Mouse (Mus musculus): ENCODE results near the gene Robo4. TPM values are rescaled to one million over a fixed set of nuclear protein-coding genes. Genes with fewer than 3 reads are reported as not detected.

Robo4 gene
- polyA plus RNA-seq, 1 experiment from 2014 or later = 18.9 TPM

- Histone ChIP-seq H3K4me2 (replicated peaks; ENCODE audit: low read depth, low read length) (no peak overlapping the region), H3K27me3 (replicated peaks; ENCODE audit: insufficient read depth, low read length) (no peaks in the 10 kb centered on the region), H3K27ac (ENCODE audit: low read length) (no peak overlapping the region), H3K9me3 (ENCODE audit: low read length) (no peaks in the 10 kb centered on the region), H3K36me3 (ENCODE audit: insufficient read depth, low read length) (no peaks in the 10 kb centered on the region), H3K9ac (replicated peaks; ENCODE audit: low read depth) (no peak overlapping the region), H3K4me1 (ENCODE audit: insufficient read depth, low read depth, low read length) (no peaks in the 10 kb centered on the region), H3K4me3 (ENCODE audit: low read depth, low read length) (no peak overlapping the region)
- no peak for DNase-seq (ENCODE audit: low spot score)
- ATAC-seq = peak; percentile 26; the same call in 1 of the 2 replicates
- TF ChIP-seq CTCF (IDR thresholded peaks at IDR 0.05) = no peak
- 33% methylated on average over 8 of the region's 8 CpGs for WGBS
Observed at GRCm38 (mm10) chr9:37393482-37394131, 8.1 kb upstream of the Robo4 start.

GRCm38 (mm10) chr9:37400585-37400984 is 1.1 kb upstream of the Robo4 start:
- 67% methylated on average over 2 of the region's 2 CpGs for WGBS
- ATAC-seq (peak; percentile 81), DNase-seq (ENCODE audit: low spot score) (peak; percentile 65)

GRCm38 (mm10) chr9:37402501-37402900 is 804 bp downstream of the Robo4 start:
- Histone ChIP-seq H3K9ac (replicated peaks; ENCODE audit: low read depth) (peak overlapping the region; percentile 46), H3K27ac (ENCODE audit: low read length) (peak overlapping the region; percentile 83), H3K4me3 (ENCODE audit: low read depth, low read length) (peak overlapping the region; percentile 42), H3K4me2 (replicated peaks; ENCODE audit: low read depth, low read length) (peak overlapping the region; percentile 48), H3K36me3 (ENCODE audit: insufficient read depth, low read length) (no peaks in the 10 kb centered on the region), H3K27me3 (replicated peaks; ENCODE audit: insufficient read depth, low read length) (no peaks in the 10 kb centered on the region), H3K9me3 (ENCODE audit: low read length) (no peaks in the 10 kb centered on the region), H3K4me1 (ENCODE audit: insufficient read depth, low read depth, low read length) (no peaks in the 10 kb centered on the region)
- DNase-seq (ENCODE audit: low spot score) = no peak
- 76% methylated on average over 7 of the region's 7 CpGs for WGBS
- ATAC-seq = no peak
- TF ChIP-seq EP300 (IDR thresholded peaks at IDR 0.05) (no peak), CTCF (IDR thresholded peaks at IDR 0.05) (no peak)

More at GRCm38 (mm10) chr9:37400585-37400984, 1.1 kb upstream of the Robo4 start:
- H3K9me3 ChIP-seq (ENCODE audit: low read length) = no peaks in the 10 kb centered on the region
- no peak overlapping the region for H3K9ac ChIP-seq (replicated peaks; ENCODE audit: low read depth)
- no peaks in the 10 kb centered on the region for H3K4me1 ChIP-seq (ENCODE audit: insufficient read depth, low read depth, low read length)
- TF ChIP-seq CTCF (IDR thresholded peaks at IDR 0.05) = no peak
- peak; percentile 69; the same call in 1 of the 2 replicates for TF ChIP-seq EP300 (IDR thresholded peaks at IDR 0.05)
- H3K27me3 ChIP-seq (replicated peaks; ENCODE audit: insufficient read depth, low read length) = no peaks in the 10 kb centered on the region
- H3K4me2 ChIP-seq (replicated peaks; ENCODE audit: low read depth, low read length) = no peak overlapping the region
- H3K27ac ChIP-seq (ENCODE audit: low read length) = peak overlapping the region; percentile 43
- no peak overlapping the region for H3K4me3 ChIP-seq (ENCODE audit: low read depth, low read length)
- H3K36me3 ChIP-seq (ENCODE audit: insufficient read depth, low read length) = no peaks in the 10 kb centered on the region

GRCm38 (mm10) chr9:37403011-37403410 is 1.3 kb downstream of the Robo4 start:
- H3K9me3 ChIP-seq (ENCODE audit: low read length) = no peaks in the 10 kb centered on the region
- no peak overlapping the region for H3K27ac ChIP-seq (ENCODE audit: low read length)
- WGBS = 69% methylated on average over 7 of the region's 7 CpGs
- no peaks in the 10 kb centered on the region for H3K4me1 ChIP-seq (ENCODE audit: insufficient read depth, low read depth, low read length)
- TF ChIP-seq EP300 (IDR thresholded peaks at IDR 0.05) = no peak
- no peak for TF ChIP-seq CTCF (IDR thresholded peaks at IDR 0.05)
- no peaks in the 10 kb centered on the region for H3K36me3 ChIP-seq (ENCODE audit: insufficient read depth, low read length)
- H3K27me3 ChIP-seq (replicated peaks; ENCODE audit: insufficient read depth, low read length) = no peaks in the 10 kb centered on the region
- H3K4me2 ChIP-seq (replicated peaks; ENCODE audit: low read depth, low read length) = peak overlapping the region; percentile 48
- ATAC-seq = no peak
- DNase-seq (ENCODE audit: low spot score) = no peak
- H3K9ac ChIP-seq (replicated peaks; ENCODE audit: low read depth) = no peak overlapping the region; the same call in 1 of the 2 replicates
- peak overlapping the region; percentile 42 for H3K4me3 ChIP-seq (ENCODE audit: low read depth, low read length)

- no peaks in the 10 kb centered on the region for H3K36me3 ChIP-seq (ENCODE audit: insufficient read depth, low read length)
- H3K4me2 ChIP-seq (replicated peaks; ENCODE audit: low read depth, low read length) = no peak overlapping the region
- peak; percentile 57 for DNase-seq (ENCODE audit: low spot score)
- no peaks in the 10 kb centered on the region for H3K9me3 ChIP-seq (ENCODE audit: low read length)
- H3K4me3 ChIP-seq (ENCODE audit: low read depth, low read length) = no peak overlapping the region
- H3K9ac ChIP-seq (replicated peaks; ENCODE audit: low read depth) = no peak overlapping the region
- H3K27ac ChIP-seq (ENCODE audit: low read length) = no peak overlapping the region
- WGBS = 0% methylated on average over 1 of the region's 1 CpGs
- H3K4me1 ChIP-seq (ENCODE audit: insufficient read depth, low read depth, low read length) = no peaks in the 10 kb centered on the region
- H3K27me3 ChIP-seq (replicated peaks; ENCODE audit: insufficient read depth, low read length) = no peaks in the 10 kb centered on the region
- TF ChIP-seq EP300 (IDR thresholded peaks at IDR 0.05) (no peak), CTCF (IDR thresholded peaks at IDR 0.05) (peak; percentile 89)
- no peak for ATAC-seq
Observed at GRCm38 (mm10) chr9:37406372-37406771, 4.7 kb downstream of the Robo4 start.

- TF ChIP-seq CTCF (IDR thresholded peaks at IDR 0.05) (peak; percentile 49), EP300 (IDR thresholded peaks at IDR 0.05) (no peak)
- no peak for ATAC-seq
- no peak overlapping the region for H3K4me2 ChIP-seq (replicated peaks; ENCODE audit: low read depth, low read length)
- H3K27ac ChIP-seq (ENCODE audit: low read length) = no peak overlapping the region
- no peak overlapping the region for H3K9ac ChIP-seq (replicated peaks; ENCODE audit: low read depth)
- H3K9me3 ChIP-seq (ENCODE audit: low read length) = no peaks in the 10 kb centered on the region
- no peaks in the 10 kb centered on the region for H3K36me3 ChIP-seq (ENCODE audit: insufficient read depth, low read length)
- no peaks in the 10 kb centered on the region for H3K4me1 ChIP-seq (ENCODE audit: insufficient read depth, low read depth, low read length)
- WGBS = 26% methylated on average over 19 of the region's 19 CpGs
- no peak overlapping the region for H3K4me3 ChIP-seq (ENCODE audit: low read depth, low read length)
- no peak for DNase-seq (ENCODE audit: low spot score)
- no peaks in the 10 kb centered on the region for H3K27me3 ChIP-seq (replicated peaks; ENCODE audit: insufficient read depth, low read length)
Observed at GRCm38 (mm10) chr9:37407850-37408502, 6.3 kb downstream of the Robo4 start.
